Mouse (Mus musculus) telencephalon, adult 2 months (tissue): Measurements from ENCODE around the gene Tat.
"Not testable (repeated sequence)": the region's sequence is repeated elsewhere in the genome, so short reads cannot be mapped to it uniquely, and the experiment has no call there.

Experiments used
- DNase-seq: peaks from one replicate; pipeline ENCODE4 v3.0.0-alpha.2; 2011; ENCODE audit warnings: low read depth, low spot score

The Tat gene

GRCm38 (mm10) chr8:109982386-109983105 lies 7.7 kb upstream of the Tat start:
- DNase-seq: no peak

GRCm38 (mm10) chr8:109983944-109984343 lies 6.3 kb upstream of the Tat start:
- no peak for DNase-seq

DNA sequence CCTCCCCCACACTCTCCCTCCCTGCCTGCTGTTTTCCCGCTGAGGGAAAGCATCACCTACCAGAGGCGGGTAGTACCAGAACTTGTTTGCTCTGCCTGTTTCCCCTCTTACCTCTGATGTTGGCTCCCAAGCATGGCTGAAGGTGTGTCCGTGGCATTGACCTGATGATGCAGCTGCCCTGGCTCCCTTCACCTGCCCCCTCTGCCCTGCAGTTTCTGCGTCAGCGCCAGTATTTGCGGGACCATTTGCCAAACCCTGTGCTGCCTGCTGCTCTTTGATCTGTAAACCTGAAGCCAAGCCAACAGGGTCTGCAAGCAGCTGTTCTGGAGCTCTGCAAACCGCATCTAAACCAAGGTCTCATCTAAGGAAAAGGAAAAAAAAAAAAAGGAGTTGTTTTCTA lies 3.9 kb upstream of the Tat start:
- no peak for DNase-seq

GRCm38 (mm10) chr8:109987776-109988175 lies 2.5 kb upstream of the Tat start:
- no peak for DNase-seq

DNA sequence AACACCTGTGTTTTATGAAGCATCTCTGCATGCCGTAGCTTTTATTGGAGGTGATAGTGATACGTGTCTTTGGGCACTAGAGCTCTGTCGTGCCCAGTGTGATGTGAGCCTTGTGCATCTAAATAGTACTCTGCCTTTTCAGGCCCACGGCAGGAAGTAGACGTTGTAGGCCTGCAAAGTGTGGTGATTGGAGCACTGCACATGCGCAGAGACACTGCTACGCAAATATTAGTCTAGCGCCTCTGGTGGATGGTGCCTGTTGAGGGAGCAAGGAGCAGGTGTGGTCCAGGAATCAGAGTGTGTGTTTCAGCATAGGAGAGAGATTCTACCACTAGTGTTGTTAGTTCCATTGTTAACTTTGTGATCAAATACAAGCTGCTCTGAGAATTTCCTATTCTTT lies 1.1 kb upstream of the Tat start:
- no peak for DNase-seq

DNA sequence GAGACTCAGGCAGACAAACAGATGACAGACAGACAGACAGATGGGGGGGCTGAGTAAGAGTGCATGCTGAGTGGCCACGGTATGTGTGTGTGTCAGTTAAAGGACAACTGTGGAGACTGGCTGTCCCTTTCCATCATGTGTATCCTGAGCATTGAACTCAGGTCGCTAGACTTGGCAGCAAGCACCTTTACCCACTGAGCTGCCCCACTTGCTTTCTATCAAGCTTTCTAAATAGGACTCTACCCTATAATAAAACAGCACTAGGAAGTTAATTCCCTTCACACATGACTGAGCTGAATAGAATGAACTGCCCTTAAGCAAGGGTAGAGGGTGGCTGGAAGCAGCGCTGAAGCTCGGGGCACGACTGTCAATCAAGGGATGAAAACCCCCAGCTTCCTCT lies 1.9 kb downstream of the Tat start:
- no peak for DNase-seq

- DNase-seq: no peak
Observed at GRCm38 (mm10) chr8:109992951-109993350, 2.7 kb downstream of the Tat start.

- DNase-seq: no peak
Observed at GRCm38 (mm10) chr8:109997381-109997780, 7.1 kb downstream of the Tat start.

DNA sequence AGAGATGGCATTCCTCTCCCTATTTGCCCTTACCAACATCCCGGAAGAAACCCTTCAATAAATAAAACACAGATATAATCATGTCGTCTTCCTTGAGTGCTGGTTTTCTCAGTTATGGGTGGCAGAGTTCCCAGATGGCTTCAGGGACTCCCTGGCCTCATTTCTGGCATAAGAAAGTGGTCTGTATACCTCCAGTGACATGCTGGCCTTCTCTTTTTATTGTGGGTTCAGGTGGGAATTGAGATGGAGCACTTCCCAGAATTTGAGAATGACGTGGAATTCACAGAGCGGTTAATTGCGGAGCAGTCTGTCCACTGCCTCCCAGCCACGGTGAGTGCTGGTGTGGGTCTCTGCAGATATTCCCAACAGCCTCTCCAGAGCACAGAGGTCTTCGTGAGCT lies 7.8 kb downstream of the Tat start:
- no peak for DNase-seq

- DNase-seq: no peak
Observed at GRCm38 (mm10) chr8:109999974-110000373, 9.7 kb downstream of the Tat start.

DNA sequence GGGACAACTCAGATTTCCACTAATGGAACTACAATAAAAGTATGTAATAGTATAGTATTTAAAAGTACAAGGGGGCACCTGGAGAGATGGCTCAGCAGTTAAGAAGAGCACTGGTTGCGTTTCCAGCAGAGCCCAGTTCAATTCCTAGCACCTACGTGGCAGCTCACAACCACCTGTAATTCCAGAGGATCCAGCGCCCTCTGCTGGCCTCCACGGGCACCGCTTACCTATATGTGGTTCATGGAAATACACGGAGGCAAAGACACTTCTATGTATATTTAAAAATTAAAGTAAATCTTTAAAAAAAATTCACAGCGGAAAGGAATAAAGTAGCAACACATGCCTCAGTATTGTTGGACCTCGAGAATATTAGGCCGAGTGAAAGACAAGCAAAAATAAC lies 12.7 kb downstream of the Tat start:
- DNase-seq: no peak

DNA sequence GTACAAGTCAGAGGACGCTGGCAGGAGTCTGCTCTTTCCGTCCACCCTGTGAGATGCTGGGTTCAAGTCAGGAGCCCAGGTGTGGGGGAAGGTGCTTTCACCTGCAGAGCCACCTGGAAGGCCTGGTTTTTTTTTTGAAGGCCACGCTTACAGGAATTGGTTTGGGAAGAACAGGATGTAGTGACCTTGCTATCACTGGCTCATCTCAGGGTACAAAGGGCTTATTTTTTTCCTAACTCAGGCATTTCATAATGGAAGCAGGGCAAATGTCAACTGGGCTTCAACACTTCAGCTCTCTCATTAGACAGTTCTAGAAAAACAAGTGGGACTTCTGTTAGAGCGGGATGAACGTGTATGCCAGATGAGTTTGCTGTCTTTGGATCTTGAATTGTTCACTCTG lies 14.1 kb downstream of the Tat start:
- DNase-seq: no peak

DNA sequence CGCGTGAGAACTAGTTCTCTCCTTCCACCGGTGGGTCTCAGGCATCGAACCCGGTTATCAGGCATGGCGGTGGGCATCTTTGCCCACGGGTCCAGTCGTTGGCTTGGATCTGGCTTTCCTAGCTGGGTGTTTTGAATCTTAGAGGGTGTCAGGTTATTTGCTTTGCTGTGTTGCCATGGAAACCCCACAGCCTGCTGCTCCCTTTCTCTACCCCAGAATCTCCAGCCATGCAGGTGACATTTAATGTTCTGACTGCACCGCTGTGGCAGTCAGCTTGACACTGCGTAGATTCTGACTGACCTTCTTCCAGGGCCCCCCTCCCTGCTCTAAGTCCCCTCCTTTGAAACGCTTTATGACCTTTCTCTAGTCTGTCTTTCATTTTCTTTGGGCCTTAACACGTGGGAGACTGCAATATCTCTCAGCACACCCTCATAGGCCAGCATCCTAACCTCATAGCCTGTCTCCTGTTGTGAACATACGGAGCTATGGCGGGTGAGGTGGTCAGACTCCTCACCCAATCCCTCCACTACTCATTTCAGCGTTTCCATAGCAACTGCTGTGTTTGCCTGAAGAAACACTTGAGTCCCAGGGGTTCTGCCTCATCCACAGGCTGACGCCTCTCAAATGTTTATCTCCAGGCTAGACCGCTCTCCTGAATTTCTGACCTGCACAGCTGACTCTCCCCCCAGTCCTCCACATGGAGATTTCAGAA lies 16.2 kb downstream of the Tat start:
- DNase-seq: no peak

- DNase-seq: no peak
Observed at GRCm38 (mm10) chr8:110008228-110008994, 18.2 kb downstream of the Tat start.

- no peak for DNase-seq
Observed at GRCm38 (mm10) chr8:110008995-110009446, 18.8 kb downstream of the Tat start.

DNA sequence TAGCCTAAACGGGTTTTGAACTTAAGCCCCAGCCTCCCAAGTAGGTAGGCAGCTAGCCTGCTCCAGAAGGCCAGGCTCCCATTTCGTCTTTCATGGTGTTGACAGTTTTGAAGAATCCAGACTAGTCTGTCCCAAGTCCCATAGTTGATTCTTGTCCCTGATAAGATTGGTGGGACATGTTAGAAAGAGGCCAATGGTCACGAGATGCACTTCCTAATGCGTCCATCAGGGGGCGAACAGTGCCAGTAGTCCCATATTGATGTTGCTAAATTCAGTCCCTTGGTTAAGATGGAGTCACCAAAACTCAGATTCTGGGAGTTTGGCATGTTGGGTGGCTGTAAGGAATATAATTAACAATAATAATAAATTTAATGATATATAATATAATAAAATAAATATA lies 20.6 kb downstream of the Tat start:
- DNase-seq: no peak

GRCm38 (mm10) chr8:110022081-110022480 lies 31.8 kb downstream of the Tat start:
- DNase-seq: no peak

DNA sequence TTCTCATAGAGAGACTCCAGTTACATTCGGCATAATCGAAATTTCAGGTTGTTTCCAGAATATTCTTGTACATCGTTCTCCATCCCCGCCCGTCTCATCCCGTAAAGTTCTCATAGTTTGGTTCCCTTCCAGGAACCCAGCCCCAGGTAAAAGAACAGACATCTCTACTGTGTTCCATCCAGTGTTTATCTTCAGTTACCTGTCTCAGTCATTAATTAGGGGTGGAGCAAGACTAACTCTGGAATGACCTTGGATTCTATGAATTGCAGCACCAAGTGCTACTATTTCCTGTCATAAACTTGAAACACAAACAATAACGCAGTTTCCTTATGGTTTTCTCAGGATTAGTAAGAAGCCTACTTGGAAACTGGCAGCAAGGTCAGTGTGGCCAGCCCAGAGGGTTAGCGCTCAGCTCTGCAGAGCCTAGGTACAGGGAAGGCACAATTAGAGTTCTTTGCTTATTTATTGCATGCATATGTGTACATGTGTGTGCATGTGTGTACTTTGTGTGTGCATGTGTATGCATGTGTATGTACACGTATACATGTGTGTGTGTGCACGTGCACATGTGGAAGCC lies 32.6 kb downstream of the Tat start:
- DNase-seq: no peak

DNA sequence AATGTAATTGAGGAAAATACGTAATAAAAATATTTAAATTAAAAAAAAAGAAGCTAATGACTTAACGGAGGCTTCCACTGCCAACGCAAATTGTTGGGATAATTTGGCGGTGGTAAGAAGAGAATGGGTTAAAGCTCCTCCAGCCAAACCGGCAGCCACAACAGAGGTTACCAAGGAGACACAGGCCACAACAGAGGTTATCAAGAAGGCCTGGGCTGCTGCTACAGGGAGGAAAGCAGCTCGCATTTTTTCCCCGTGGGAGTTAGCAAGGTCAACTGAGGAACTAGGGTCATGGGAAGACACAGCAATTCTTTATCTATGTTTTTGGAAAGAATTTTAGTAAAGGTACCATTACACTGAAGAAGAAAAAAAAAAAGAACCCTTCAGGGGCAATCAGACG lies 43.5 kb downstream of the Tat start:
- not testable (repeated sequence) for DNase-seq

- peak; percentile 71 for DNase-seq
Observed at GRCm38 (mm10) chr8:110034331-110034730, 44.1 kb downstream of the Tat start.

DNA sequence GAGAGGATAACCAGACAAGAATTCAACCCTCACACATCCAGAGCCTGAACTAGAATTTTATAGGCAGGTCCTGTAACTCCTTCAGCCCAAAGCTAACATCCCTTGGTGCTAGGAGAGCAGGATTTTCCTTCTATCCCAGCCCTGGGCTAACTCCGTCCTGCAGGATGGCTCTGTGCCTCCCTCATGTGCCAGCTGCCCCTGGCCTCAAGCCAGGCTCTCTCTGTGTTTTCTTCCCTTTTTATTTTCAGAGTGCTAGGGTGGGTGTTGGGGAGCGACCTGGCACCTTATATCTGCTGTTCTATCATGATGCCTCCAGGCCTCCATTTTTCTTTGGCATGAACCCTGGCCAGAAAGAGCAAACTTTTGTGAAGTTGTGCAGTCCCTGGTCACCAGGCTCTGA lies 45.9 kb downstream of the Tat start:
- no peak for DNase-seq

DNA sequence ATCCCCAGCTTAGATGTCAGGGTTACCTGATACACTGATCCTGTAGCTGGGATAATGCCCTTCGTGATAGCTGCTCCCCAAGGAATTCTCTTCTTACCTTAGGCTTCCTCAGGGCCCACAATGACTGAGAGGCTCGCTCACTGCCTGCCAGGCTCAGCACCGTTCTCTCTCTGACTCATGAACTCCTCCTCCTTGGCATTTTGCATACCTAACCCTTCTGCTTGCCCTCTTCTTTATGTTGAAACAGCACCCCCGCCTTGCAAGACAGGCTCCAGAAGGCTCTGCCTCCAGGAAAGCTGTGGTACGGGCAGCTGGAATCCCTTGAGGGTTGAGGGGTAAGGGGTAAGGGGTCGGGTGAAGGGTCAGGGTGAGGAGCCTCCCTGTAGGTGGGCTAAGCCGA lies 49.0 kb downstream of the Tat start:
- DNase-seq: no peak
